Mouse (Mus musculus) cortical plate, adult 2 months (tissue): ENCODE measurements around the gene Strn.

Experiments used
- CTCF ChIP-seq: fragments of 200-500 bp; IDR thresholded peaks from 2 replicates; pipeline ENCODE4 v1.5.1; 2011; ENCODE audit warnings: mild to moderate bottlenecking, control low read depth, low read length; ENCODE audit not compliant: insufficient read depth; ENCODE audit errors: extremely low read depth
- POLR2A ChIP-seq: fragments of 200-500 bp; IDR thresholded peaks from 2 replicates; pipeline ENCODE4 v1.6.1; 2011; ENCODE audit warnings: mild to moderate bottlenecking, low read length, control low read depth; ENCODE audit not compliant: insufficient read depth; ENCODE audit errors: extremely low read depth

GRCm38 (mm10) chr17:78710258-78710657 is 26.7 kb downstream of the Strn start:
- TF ChIP-seq CTCF, result no peak
- no peak for TF ChIP-seq POLR2A
